ENCODE assay signal across 8 mouse cellular contexts in genomic region chr6:83443441-83444340, GRCm38 (mm10). TPM values are rescaled to one million over a fixed set of nuclear protein-coding genes. Genes with fewer than 3 reads are reported as not detected.
DNase-seq lines count a peak whose midpoint lies in the region; ATAC-seq and TF ChIP-seq lines count a peak whose summit lies in the region.

No protein-coding gene starts in this region.

- 8% methylated on average over 13 of the region's 13 CpGs for WGBS in heart, adult 2 months
- 14% methylated on average over 13 of the region's 13 CpGs for WGBS in limb, embryonic 12.5 days
- 8% methylated on average over 13 of the region's 13 CpGs for WGBS in midbrain, embryonic 13.5 days
- 4% methylated on average over 13 of the region's 13 CpGs for WGBS in stomach, postnatal 0 days

- H3K27me3 ChIP-seq in heart, adult 2 months (ENCODE audit: control insufficient read depth, insufficient read depth, low read length) = no peaks in the 10 kb centered on the region
- no peaks in the 10 kb centered on the region for H3K27me3 ChIP-seq in limb, embryonic 12.5 days
- H3K27me3 ChIP-seq in midbrain, embryonic 13.5 days = no peaks in the 10 kb centered on the region
- no peaks in the 10 kb centered on the region for H3K27me3 ChIP-seq in stomach, postnatal 0 days (ENCODE audit: control insufficient read depth, insufficient read depth, low read length)

- no peak for TF ChIP-seq POLR2A in heart, adult 2 months (IDR thresholded peaks at IDR 0.05; ENCODE audit: insufficient read depth, low read depth, low read length)

- peaks cover 6% of the 10 kb centered on the region for H3K79me2 ChIP-seq in heart, adult 2 months (replicated peaks; ENCODE audit: control insufficient read depth, insufficient read depth, low read length)

- intact Hi-C loops in heart, adult 2 months (cut with DNase I) = loop anchor here (2.0 kb wide), 2 partner anchors 31 to 63 kb away; no protein-coding TSS in a partner anchor

- H3K27ac ChIP-seq in heart, adult 2 months = peak overlapping the region; percentile 95
- peak overlapping the region; percentile 46 for H3K27ac ChIP-seq in limb, embryonic 12.5 days
- peak overlapping the region; percentile 99 for H3K27ac ChIP-seq in midbrain, embryonic 13.5 days
- peak overlapping the region; percentile 94 for H3K27ac ChIP-seq in stomach, postnatal 0 days (replicated peaks)

- no peak for ATAC-seq in limb, embryonic 12.5 days (ENCODE audit: insufficient number of reproducible peaks, insufficient read depth, low FRiP score, low TSS enrichment, low read depth)
- peak; percentile 15 for ATAC-seq in midbrain, embryonic 13.5 days
- ATAC-seq in stomach, postnatal 0 days (ENCODE audit: low FRiP score, low TSS enrichment) = peak; percentile 73

- DNase-seq in adrenal gland, postnatal 14 days = peak; percentile 91
- DNase-seq in cerebellum, postnatal 4 days (ENCODE audit: low spot score in 2 of 2) = peak; percentile 58 to 75
- peak; percentile 79 to 85 for DNase-seq in heart, adult 2 months
- peak; percentile 91 for DNase-seq in kidney, adult 18-20 months
- peak; percentile 92 for DNase-seq in stomach, postnatal 0 days (ENCODE audit: low spot score)
- no peak for DNase-seq in c-Kit-positive CD71-positive TER-119-positive erythroid progenitor cells, embryonic 14.5 days (ENCODE audit: low spot score)

- TF ChIP-seq EP300 in heart, adult 2 months (IDR thresholded peaks at IDR 0.05; ENCODE audit: insufficient read depth, low read depth, low read length) = peak; percentile 54; the same call in 1 of the 2 replicates
- TF ChIP-seq EP300 in stomach, postnatal 0 days (optimal IDR thresholded peaks at IDR 0.05) = no peak

- peaks cover 41% of the 10 kb centered on the region for H3K4me1 ChIP-seq in heart, adult 2 months (ENCODE audit: control insufficient read depth, insufficient read depth, low read length)
- H3K4me1 ChIP-seq in limb, embryonic 12.5 days (replicated peaks) = peaks cover 72% of the 10 kb centered on the region
- peaks cover 82% of the 10 kb centered on the region for H3K4me1 ChIP-seq in midbrain, embryonic 13.5 days (replicated peaks)
- peaks cover 33% of the 10 kb centered on the region for H3K4me1 ChIP-seq in stomach, postnatal 0 days (replicated peaks; ENCODE audit: control insufficient read depth, insufficient read depth)

- no peak overlapping the region for H3K4me3 ChIP-seq in heart, adult 2 months
- no peak overlapping the region for H3K4me3 ChIP-seq in limb, embryonic 12.5 days (replicated peaks)
- H3K4me3 ChIP-seq in midbrain, embryonic 13.5 days (replicated peaks) = no peak overlapping the region
- H3K4me3 ChIP-seq in stomach, postnatal 0 days (ENCODE audit: low read depth, low read length) = no peak overlapping the region

- peak overlapping the region; percentile 90 for H3K4me2 ChIP-seq in limb, embryonic 12.5 days
- H3K4me2 ChIP-seq in midbrain, embryonic 13.5 days (replicated peaks) = peak overlapping the region; percentile 81
- H3K4me2 ChIP-seq in stomach, postnatal 0 days (replicated peaks; ENCODE audit: low read depth) = peak overlapping the region; percentile 15

- H3K9ac ChIP-seq in heart, adult 2 months (ENCODE audit: low read depth, low read length) = peak overlapping the region; percentile 42; the same call in 1 of the 2 replicates
- no peak overlapping the region; the same call in 1 of the 2 replicates for H3K9ac ChIP-seq in limb, embryonic 12.5 days (replicated peaks)
- peak overlapping the region; percentile 33 for H3K9ac ChIP-seq in midbrain, embryonic 13.5 days (replicated peaks)
- H3K9ac ChIP-seq in stomach, postnatal 0 days (ENCODE audit: low read length) = no peak overlapping the region

- H3K36me3 ChIP-seq in heart, adult 2 months (ENCODE audit: control insufficient read depth, insufficient read depth, low read length) = peaks cover 7% of the 10 kb centered on the region
- H3K36me3 ChIP-seq in limb, embryonic 12.5 days = peaks cover 50% of the 10 kb centered on the region
- H3K36me3 ChIP-seq in midbrain, embryonic 13.5 days = peaks cover 24% of the 10 kb centered on the region; the same call in 1 of the 2 replicates
- H3K36me3 ChIP-seq in stomach, postnatal 0 days (ENCODE audit: control insufficient read depth, insufficient read depth, low read length) = no peaks in the 10 kb centered on the region; the same call in 1 of the 2 replicates

- no peaks in the 10 kb centered on the region for H3K9me3 ChIP-seq in limb, embryonic 12.5 days
- H3K9me3 ChIP-seq in midbrain, embryonic 13.5 days = no peaks in the 10 kb centered on the region
- no peaks in the 10 kb centered on the region for H3K9me3 ChIP-seq in stomach, postnatal 0 days (ENCODE audit: control insufficient read depth, low read length)

- no peak for TF ChIP-seq CTCF in heart, adult 2 months (IDR thresholded peaks at IDR 0.05)
- no peak for TF ChIP-seq CTCF in stomach, postnatal 0 days (IDR thresholded peaks at IDR 0.05; ENCODE audit: low read depth)

RNA-seq across cellular contexts. Expression of gene Tet3, which starts 15.2 kb away (rescaled TPM):
- 49.9 and 61.8 TPM in 2 replicates for total RNA-seq in adrenal gland, postnatal 14 days (2021)
- 10 to 100 TPM; 13.7 to 23.6 TPM for total RNA-seq in heart, adult 2 months (2021)
- 6.2 and 7.6 TPM in 2 replicates for polyA plus RNA-seq in heart, adult 2 months (2012; rRNA removed)
- 36.0 and 38.6 TPM in 2 replicates for polyA plus RNA-seq in limb, embryonic 12.5 days (2016; fragmentation: Nextera tagmentation; extraction: Ambion mirVana)
- polyA plus RNA-seq in midbrain, embryonic 13.5 days (2015; fragmentation: Nextera tagmentation; extraction: Ambion mirVana) = 68.1 and 72.4 TPM in 2 replicates
- 21.4 and 22.7 TPM in 2 replicates for polyA plus RNA-seq in stomach, postnatal 0 days (2015; fragmentation: Nextera tagmentation; extraction: Ambion mirVana)

Comparison
In these comparisons a context has a peak if more than half of its experiments do, and no peak if none do; other contexts are left out.
1. H3K27ac ChIP-seq: peak in every context shown above with its lines; median percentile 99 in midbrain, embryonic 13.5 days; 95 in heart, adult 2 months; 94 in stomach, postnatal 0 days; 46 in limb, embryonic 12.5 days.
2. H3K9ac ChIP-seq: peak in heart, adult 2 months (single experiment) and midbrain, embryonic 13.5 days (single experiment); none in limb, embryonic 12.5 days (single experiment) and stomach, postnatal 0 days (single experiment).
3. H3K4me2 ChIP-seq: peak in every context shown above with its lines; median percentile 90 in limb, embryonic 12.5 days; 81 in midbrain, embryonic 13.5 days; 15 in stomach, postnatal 0 days.